ENCODE assay signal across 32 mouse cellular contexts in the genomic region with DNA sequence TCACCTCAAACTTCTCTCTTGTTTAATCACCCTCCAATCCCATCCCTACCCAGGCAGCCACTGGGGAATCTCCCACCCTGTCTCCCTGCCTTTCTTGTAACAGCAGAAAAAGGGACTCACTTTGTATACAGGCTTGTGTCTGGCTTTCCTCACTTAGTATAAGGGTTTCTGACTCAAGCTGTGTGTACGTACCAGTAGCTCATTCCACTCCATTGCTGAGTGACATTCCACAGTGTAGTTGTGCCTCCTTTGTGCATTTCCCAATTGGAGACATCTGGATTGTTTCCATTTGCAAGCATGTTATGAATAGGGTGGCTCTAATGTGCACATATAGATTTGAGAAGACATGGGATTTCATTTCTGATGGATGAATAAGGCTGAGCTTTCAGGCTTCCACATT. TPM values are rescaled to one million over a fixed set of nuclear protein-coding genes. Genes with fewer than 3 reads are reported as not detected.
"Had no signal": no experiment of that assay in that cellular context is flagged by ENCODE, and none has a peak within 500 bp of the region (broad histone marks: within the 10 kb centered on the region; RNA-seq: fewer than 3 reads in every experiment).

No protein-coding gene starts in this region.

- H3K27me3 ChIP-seq: embryonic facial prominence, embryonic 12.5 days; embryonic facial prominence, embryonic 13.5 days; forebrain, embryonic 12.5 days; forebrain, embryonic 13.5 days; forebrain, embryonic 15.5 days had no signal

- H3K9me3 ChIP-seq: embryonic facial prominence, embryonic 12.5 days; embryonic facial prominence, embryonic 13.5 days; embryonic facial prominence, embryonic 15.5 days; forebrain, embryonic 10.5 days; forebrain, embryonic 12.5 days; forebrain, embryonic 13.5 days; forebrain, embryonic 15.5 days had no signal

- H3K9ac ChIP-seq: embryonic facial prominence, embryonic 12.5 days; embryonic facial prominence, embryonic 13.5 days; embryonic facial prominence, embryonic 15.5 days; forebrain, embryonic 12.5 days; forebrain, embryonic 13.5 days; forebrain, embryonic 15.5 days; forebrain, postnatal 0 days had no signal

- H3K36me3 ChIP-seq: embryonic facial prominence, embryonic 12.5 days; embryonic facial prominence, embryonic 13.5 days; embryonic facial prominence, embryonic 15.5 days; forebrain, embryonic 10.5 days; forebrain, embryonic 12.5 days; forebrain, embryonic 15.5 days had no signal

- H3K4me1 ChIP-seq: embryonic facial prominence, embryonic 12.5 days; embryonic facial prominence, embryonic 13.5 days; forebrain, embryonic 10.5 days; forebrain, embryonic 13.5 days; forebrain, embryonic 15.5 days had no signal

- ATAC-seq: forebrain, embryonic 13.5 days; forebrain, embryonic 14.5 days; forebrain, embryonic 15.5 days; forebrain, embryonic 16.5 days; forebrain, postnatal 0 days had no signal

- H3K27ac ChIP-seq: embryonic facial prominence, embryonic 12.5 days; embryonic facial prominence, embryonic 13.5 days; embryonic facial prominence, embryonic 15.5 days; forebrain, embryonic 10.5 days; forebrain, embryonic 12.5 days; forebrain, embryonic 13.5 days; forebrain, embryonic 15.5 days; gastrocnemius, adult 2 months; heart, adult 2 months had no signal

- DNase-seq: cerebellum, adult 2 months; cerebellum, adult 8-10 months; cerebellum, adult 9-10 months; cerebellum, adult 9-11 months; cerebellum, postnatal 10 days; cerebellum, postnatal 14 days; cerebellum, postnatal 25 days; cerebellum, postnatal 36 days; embryo, embryonic 11 days; forebrain, postnatal 0 days; gastrocnemius, adult 2 months; gastrocnemius, postnatal 10 days; gastrocnemius, postnatal 14 days; gastrocnemius, postnatal 25 days; gastrocnemius, postnatal 36 days; heart, adult 11 months; heart, adult 18-20 months; heart, adult 2 months had no signal

- H3K4me2 ChIP-seq: embryonic facial prominence, embryonic 12.5 days; embryonic facial prominence, embryonic 13.5 days; embryonic facial prominence, embryonic 15.5 days; forebrain, embryonic 12.5 days; forebrain, embryonic 13.5 days; forebrain, embryonic 15.5 days had no signal

- H3K4me3 ChIP-seq: embryonic facial prominence, embryonic 12.5 days; embryonic facial prominence, embryonic 13.5 days; embryonic facial prominence, embryonic 15.5 days; erythroblast, embryonic 14.5 days; forebrain, embryonic 10.5 days; forebrain, embryonic 12.5 days; forebrain, embryonic 13.5 days; forebrain, embryonic 15.5 days; gastrocnemius, adult 2 months; heart, adult 2 months had no signal

RNA-seq across cellular contexts. Expression of a gene that starts 31.8 kb away (rescaled TPM):
- polyA plus RNA-seq: cerebellum, adult 2 months; cortical plate, adult 2 months; embryonic facial prominence, embryonic 12.5 days; embryonic facial prominence, embryonic 13.5 days; embryonic facial prominence, embryonic 14.5 days; embryonic facial prominence, embryonic 15.5 days; erythroblast, embryonic 14.5 days; forebrain, embryonic 10.5 days; forebrain, embryonic 11.5 days; forebrain, embryonic 12.5 days; forebrain, embryonic 13.5 days; forebrain, embryonic 14.5 days; forebrain, embryonic 15.5 days; forebrain, embryonic 16.5 days; forebrain, postnatal 0 days; frontal cortex, adult 2 months; heart, adult 2 months had no signal
